Mouse (Mus musculus) lung, embryonic 15.5 days (tissue): ENCODE measurements around the gene Pitpnm2. TPM values are rescaled to one million over a fixed set of nuclear protein-coding genes. Genes with fewer than 3 reads are reported as not detected.

Source experiments
- ATAC-seq: fragments of 200-750 bp; cut with Nextera tagmentation; 2 replicates; pipeline ENCODE4 v1.8.0; 2017; ENCODE audit warnings: moderate number of reproducible peaks, borderline replicate concordance; ENCODE audit not compliant: low FRiP score, low TSS enrichment; ENCODE audit errors: extremely low read depth
- H3K27ac ChIP-seq: fragments of 300-500 bp; sonication (generic); 2 replicates; pipeline ENCODE4 v1.5.1; 2015; ENCODE audit warnings: moderate library complexity, mild to moderate bottlenecking, inconsistent platforms
- H3K27me3 ChIP-seq: fragments of 300-500 bp; sonication (generic); 2 replicates; pipeline ENCODE4 v1.6.1; 2015; ENCODE audit warnings: inconsistent platforms
- H3K36me3 ChIP-seq: fragments of 300-500 bp; sonication (generic); 2 replicates; pipeline ENCODE4 v1.6.1; 2015; ENCODE audit warnings: inconsistent platforms
- H3K4me1 ChIP-seq: fragments of 300-500 bp; sonication (generic); 2 replicates; pipeline ENCODE4 v1.6.1; 2015; ENCODE audit warnings: inconsistent platforms
- H3K4me2 ChIP-seq: fragments of 300-500 bp; sonication (generic); 2 replicates; pipeline ENCODE4 v1.6.1; 2015; ENCODE audit warnings: inconsistent platforms, mild to moderate bottlenecking, moderate library complexity
- H3K4me3 ChIP-seq: fragments of 300-500 bp; sonication (generic); 2 replicates; pipeline ENCODE4 v1.5.1; 2015; ENCODE audit warnings: mild to moderate bottlenecking, inconsistent platforms
- H3K9ac ChIP-seq: fragments of 300-500 bp; sonication (generic); 2 replicates; pipeline ENCODE4 v1.6.1; 2015; ENCODE audit warnings: inconsistent platforms
- H3K9me3 ChIP-seq: fragments of 300-500 bp; sonication (generic); 2 replicates; pipeline ENCODE4 v1.6.1; 2016; ENCODE audit warnings: inconsistent platforms
- WGBS: fragments of 180-500 bp; shearing (Covaris S2); methylation state at CpG from one replicate; pipeline ENCODE4 v1.1.7; 2015; 5-methylcytosine and 5-hydroxymethylcytosine counted together
- polyA plus RNA-seq: library from polyadenylated mRNA; unstranded; fragments of >200 nt; fragmentation: Nextera tagmentation; extraction: Ambion mirVana; gene quantifications from 2 replicates; pipeline ENCODE4 v1.2.1, GENCODE M21; 2015

Gene Pitpnm2
- polyA plus RNA-seq, 1 experiment from 2014 or later = 6.7 TPM

GRCm38 (mm10) chr5:124230461-124230860 lies 19.1 kb downstream of the Pitpnm2 start:
- WGBS = 77% methylated on average over 9 of the region's 9 CpGs
- H3K4me3 ChIP-seq = no peak overlapping the region
- no peaks in the 10 kb centered on the region for H3K9me3 ChIP-seq
- H3K4me1 ChIP-seq = peaks cover 44% of the 10 kb centered on the region
- no peak for ATAC-seq
- no peak overlapping the region for H3K27ac ChIP-seq
- H3K36me3 ChIP-seq = no peaks in the 10 kb centered on the region
- no peaks in the 10 kb centered on the region for H3K27me3 ChIP-seq
- no peak overlapping the region for H3K4me2 ChIP-seq
- H3K9ac ChIP-seq = no peak overlapping the region

DNA sequence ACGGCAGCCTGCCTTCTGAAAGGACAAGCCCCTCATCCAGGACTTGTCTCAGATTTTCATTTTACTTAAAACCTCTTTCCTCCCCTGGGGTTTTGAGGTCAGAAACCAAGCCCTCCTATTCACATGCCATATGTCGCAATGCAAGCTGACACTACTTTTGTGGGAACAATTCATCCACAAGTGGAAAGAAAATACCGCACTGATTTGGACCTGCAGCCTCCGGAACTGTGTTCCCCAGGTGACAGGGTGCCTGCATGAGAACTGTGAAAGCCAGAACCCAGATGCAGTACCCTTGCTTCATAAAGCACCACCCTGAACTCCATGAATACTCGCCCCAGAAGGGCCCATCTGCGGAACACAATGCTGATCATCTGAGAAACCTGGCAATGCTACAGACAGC lies 22.4 kb downstream of the Pitpnm2 start:
- no peak overlapping the region for H3K4me3 ChIP-seq
- H3K36me3 ChIP-seq = no peaks in the 10 kb centered on the region
- no peak overlapping the region for H3K9ac ChIP-seq
- H3K27me3 ChIP-seq = no peaks in the 10 kb centered on the region
- H3K4me1 ChIP-seq = peaks cover 42% of the 10 kb centered on the region
- WGBS = 52% methylated on average over 6 of the region's 6 CpGs
- H3K9me3 ChIP-seq = no peaks in the 10 kb centered on the region
- ATAC-seq = no peak
- H3K27ac ChIP-seq = no peak overlapping the region; the same call in 1 of the 2 replicates
- H3K4me2 ChIP-seq = no peak overlapping the region

- H3K9me3 ChIP-seq = no peaks in the 10 kb centered on the region
- WGBS = 81% methylated on average over 4 of the region's 4 CpGs
- H3K4me3 ChIP-seq = no peak overlapping the region
- H3K27ac ChIP-seq = no peak overlapping the region
- no peak for ATAC-seq
- no peak overlapping the region for H3K9ac ChIP-seq
- H3K4me1 ChIP-seq = peaks cover 46% of the 10 kb centered on the region
- no peak overlapping the region for H3K4me2 ChIP-seq
- no peaks in the 10 kb centered on the region for H3K36me3 ChIP-seq
- H3K27me3 ChIP-seq = no peaks in the 10 kb centered on the region
These were observed 23.1 kb downstream of the Pitpnm2 start for GRCm38 (mm10) chr5:124226494-124226893.

DNA sequence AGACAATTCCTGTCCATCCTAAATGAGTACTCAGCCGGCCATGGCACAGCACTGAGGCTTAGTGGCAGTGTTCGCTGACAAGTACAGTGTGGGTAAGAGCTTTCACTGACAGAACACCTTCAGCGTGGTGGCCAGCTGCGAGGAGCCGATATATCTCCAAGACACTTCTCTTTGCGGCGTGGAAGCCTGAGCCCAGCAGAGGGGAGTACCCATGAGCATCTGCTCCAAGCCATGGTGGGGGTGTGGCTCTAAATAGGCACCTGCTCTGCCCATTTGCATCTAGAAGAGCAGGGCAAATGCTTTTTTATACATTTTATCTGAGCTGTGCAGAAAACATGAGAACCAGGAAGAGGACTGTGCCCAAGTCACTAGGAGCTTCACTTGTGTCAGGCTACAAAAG lies 23.7 kb downstream of the Pitpnm2 start:
- H3K36me3 ChIP-seq = no peaks in the 10 kb centered on the region
- H3K9me3 ChIP-seq = no peaks in the 10 kb centered on the region
- H3K4me2 ChIP-seq = no peak overlapping the region
- peaks cover 52% of the 10 kb centered on the region for H3K4me1 ChIP-seq
- H3K4me3 ChIP-seq = no peak overlapping the region
- 87% methylated on average over 7 of the region's 7 CpGs for WGBS
- no peak for ATAC-seq
- H3K9ac ChIP-seq = no peak overlapping the region
- H3K27me3 ChIP-seq = no peaks in the 10 kb centered on the region
- no peak overlapping the region for H3K27ac ChIP-seq

DNA sequence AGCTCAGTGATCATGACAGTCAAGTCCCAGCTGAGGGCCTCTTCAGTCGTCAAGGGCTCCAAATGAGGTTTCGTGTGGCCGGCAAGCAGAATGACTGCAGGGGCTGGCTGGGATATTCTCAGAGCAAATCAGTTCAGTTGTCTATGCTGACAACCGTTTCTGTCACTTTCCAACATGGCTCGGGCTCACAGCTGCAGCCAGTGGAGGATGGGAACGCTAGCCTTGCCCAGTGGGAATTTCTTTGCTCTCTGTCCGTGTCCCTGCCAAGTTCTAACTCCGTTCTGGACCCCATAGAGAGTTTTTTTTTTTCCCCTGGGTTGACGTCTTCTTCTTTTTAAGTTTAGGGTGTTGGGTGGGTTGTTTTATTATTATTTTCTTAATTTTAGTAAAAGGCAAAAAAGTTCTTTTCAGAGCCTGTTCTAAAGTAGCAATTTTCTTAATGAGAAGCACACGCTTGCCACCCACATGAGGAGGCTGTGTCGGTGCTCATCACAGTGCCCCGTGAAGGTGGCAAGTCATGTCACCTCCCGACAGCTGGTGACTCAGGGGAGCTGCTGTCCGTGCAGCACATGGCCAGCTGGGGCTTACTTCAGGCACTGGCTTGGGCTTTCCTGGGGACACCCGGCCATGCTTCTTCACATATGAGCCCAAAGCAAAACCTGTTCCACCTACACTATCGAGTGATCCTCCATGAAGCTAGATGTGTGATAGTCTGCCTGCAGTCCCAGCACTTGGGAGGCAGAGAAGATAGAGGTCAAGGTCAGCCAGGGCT lies 25.1 kb downstream of the Pitpnm2 start:
- Histone ChIP-seq H3K27ac (0 out of 2 replicates have a peak overlapping the region, but pooled peaks have one; percentile 34), H3K4me1 (peaks cover 60% of the 10 kb centered on the region), H3K4me2 (no peak overlapping the region), H3K36me3 (no peaks in the 10 kb centered on the region), H3K4me3 (no peak overlapping the region), H3K9me3 (no peaks in the 10 kb centered on the region), H3K9ac (no peak overlapping the region), H3K27me3 (no peaks in the 10 kb centered on the region)
- 51% methylated on average over 16 of the region's 16 CpGs for WGBS
- ATAC-seq = no peak

- ATAC-seq = no peak
- 81% methylated on average over 8 of the region's 8 CpGs for WGBS
- H3K4me1 ChIP-seq = peaks cover 68% of the 10 kb centered on the region
These were observed 26.0 kb downstream of the Pitpnm2 start for GRCm38 (mm10) chr5:124223574-124223973.

DNA sequence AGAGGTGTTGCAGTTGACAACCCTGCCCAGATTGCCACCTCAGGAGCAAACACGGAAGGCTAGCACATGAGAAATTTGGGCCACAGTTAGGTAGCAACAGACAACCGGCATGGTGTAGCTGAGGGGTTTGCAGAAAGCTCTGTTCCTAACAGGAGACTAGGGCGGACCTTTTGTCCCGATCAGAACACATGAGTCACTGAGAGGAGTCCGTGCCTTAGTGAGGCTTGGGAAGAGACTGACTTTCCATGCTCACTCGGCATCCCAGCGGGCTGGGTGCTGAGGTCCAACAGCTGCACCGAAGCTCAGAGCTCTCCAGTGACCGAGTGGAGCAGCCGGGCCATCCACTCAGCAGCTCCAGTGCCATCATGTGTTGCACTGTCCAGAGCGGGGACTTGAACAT lies 26.9 kb downstream of the Pitpnm2 start:
- H3K9ac ChIP-seq = no peak overlapping the region
- H3K27ac ChIP-seq = 0 out of 2 replicates have a peak overlapping the region, but pooled peaks have one; percentile 6
- H3K9me3 ChIP-seq = no peaks in the 10 kb centered on the region
- no peaks in the 10 kb centered on the region for H3K36me3 ChIP-seq
- H3K27me3 ChIP-seq = no peaks in the 10 kb centered on the region
- H3K4me3 ChIP-seq = no peak overlapping the region
- WGBS = 78% methylated on average over 11 of the region's 11 CpGs
- no peak for ATAC-seq
- no peak overlapping the region for H3K4me2 ChIP-seq
- H3K4me1 ChIP-seq = peaks cover 75% of the 10 kb centered on the region

More at GRCm38 (mm10) chr5:124223574-124223973, 26.0 kb downstream of the Pitpnm2 start:
- Histone ChIP-seq H3K9me3 (no peaks in the 10 kb centered on the region), H3K4me3 (no peak overlapping the region), H3K36me3 (no peaks in the 10 kb centered on the region), H3K9ac (no peak overlapping the region), H3K27ac (no peak overlapping the region), H3K4me2 (no peak overlapping the region), H3K27me3 (no peaks in the 10 kb centered on the region)

GRCm38 (mm10) chr5:124221736-124222040 lies 27.9 kb downstream of the Pitpnm2 start:
- Histone ChIP-seq H3K27me3 (no peaks in the 10 kb centered on the region), H3K4me2 (no peak overlapping the region), H3K4me1 (peaks cover 65% of the 10 kb centered on the region), H3K9ac (no peak overlapping the region), H3K9me3 (no peaks in the 10 kb centered on the region), H3K27ac (peak overlapping the region; percentile 56; the same call in 1 of the 2 replicates), H3K36me3 (no peaks in the 10 kb centered on the region), H3K4me3 (no peak overlapping the region)
- no peak for ATAC-seq
- WGBS = 62% methylated on average over 7 of the region's 7 CpGs

- H3K9me3 ChIP-seq = no peaks in the 10 kb centered on the region
- H3K36me3 ChIP-seq = no peaks in the 10 kb centered on the region
- H3K4me3 ChIP-seq = no peak overlapping the region
- no peaks in the 10 kb centered on the region for H3K27me3 ChIP-seq
- peak; percentile 63; the same call in 1 of the 2 replicates for ATAC-seq
- peak overlapping the region; percentile 56; the same call in 1 of the 2 replicates for H3K27ac ChIP-seq
- peaks cover 61% of the 10 kb centered on the region for H3K4me1 ChIP-seq
- no peak overlapping the region for H3K4me2 ChIP-seq
- WGBS = 48% methylated on average over 7 of the region's 7 CpGs
- H3K9ac ChIP-seq = no peak overlapping the region
These were observed 28.4 kb downstream of the Pitpnm2 start for GRCm38 (mm10) chr5:124221037-124221735.

- H3K4me1 ChIP-seq = peaks cover 61% of the 10 kb centered on the region
- no peaks in the 10 kb centered on the region for H3K36me3 ChIP-seq
- H3K4me2 ChIP-seq = no peak overlapping the region
- no peak overlapping the region for H3K9ac ChIP-seq
- ATAC-seq = no peak
- no peak overlapping the region for H3K4me3 ChIP-seq
- H3K27me3 ChIP-seq = no peaks in the 10 kb centered on the region
- WGBS = 85% methylated on average over 5 of the region's 5 CpGs
- no peaks in the 10 kb centered on the region for H3K9me3 ChIP-seq
- H3K27ac ChIP-seq = 0 out of 2 replicates have a peak overlapping the region, but pooled peaks have one; percentile 56
These were observed 29.0 kb downstream of the Pitpnm2 start for GRCm38 (mm10) chr5:124220551-124220950.

DNA sequence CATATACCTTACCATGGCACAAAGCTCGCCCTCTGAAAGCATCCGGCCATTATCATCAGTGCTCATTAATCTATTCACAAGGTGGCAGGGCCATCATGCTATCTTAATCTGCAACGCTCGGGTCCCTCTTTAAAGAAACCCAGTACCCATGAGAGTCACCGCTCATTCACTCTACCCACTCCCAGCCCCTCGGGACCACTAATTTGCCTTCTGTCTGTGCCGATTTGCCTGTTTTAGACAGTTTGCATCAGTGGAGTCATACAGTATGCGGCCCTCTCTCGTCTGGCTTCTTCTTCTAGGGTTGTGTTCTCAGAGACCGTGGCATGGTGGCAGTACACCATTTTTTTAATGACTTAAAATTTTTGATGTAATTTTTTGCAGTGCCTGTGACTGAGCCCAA lies 30.1 kb downstream of the Pitpnm2 start:
- Histone ChIP-seq H3K9ac (no peak overlapping the region), H3K36me3 (no peaks in the 10 kb centered on the region), H3K4me1 (peaks cover 65% of the 10 kb centered on the region), H3K27ac (no peak overlapping the region), H3K27me3 (no peaks in the 10 kb centered on the region), H3K4me2 (no peak overlapping the region), H3K9me3 (no peaks in the 10 kb centered on the region), H3K4me3 (no peak overlapping the region)
- WGBS = 78% methylated on average over 10 of the region's 10 CpGs
- no peak for ATAC-seq

GRCm38 (mm10) chr5:124218986-124219385 lies 30.6 kb downstream of the Pitpnm2 start:
- no peak overlapping the region for H3K27ac ChIP-seq
- H3K9ac ChIP-seq = no peak overlapping the region
- 24% methylated on average over 7 of the region's 7 CpGs for WGBS
- no peak overlapping the region for H3K4me2 ChIP-seq
- H3K27me3 ChIP-seq = no peaks in the 10 kb centered on the region
- H3K4me1 ChIP-seq = peaks cover 65% of the 10 kb centered on the region
- H3K4me3 ChIP-seq = no peak overlapping the region
- ATAC-seq = no peak
- no peaks in the 10 kb centered on the region for H3K9me3 ChIP-seq
- no peaks in the 10 kb centered on the region for H3K36me3 ChIP-seq
